In genomic region chr14:14063382-14063781, GRCm38 (mm10) we compare ENCODE assay signal across 30 mouse cellular contexts. TPM values are rescaled to one million over a fixed set of nuclear protein-coding genes. Genes with fewer than 3 reads are reported as not detected.
A peak's percentile ranks its signal among the peaks of the same experiment; 100 is the strongest.
DNase-seq lines count a peak whose midpoint lies in the region; ATAC-seq and TF ChIP-seq lines count a peak whose summit lies in the region.
"Had no signal": no experiment of that assay in that cellular context is flagged by ENCODE, and none has a peak within 500 bp of the region (broad histone marks: within the 10 kb centered on the region; RNA-seq: fewer than 3 reads in every experiment).

No protein-coding gene starts in this region.

- TF ChIP-seq CTCF in brain, embryonic 14.5 days (IDR thresholded peaks at IDR 0.05; ENCODE audit: borderline replicate concordance, extremely low read depth, insufficient read depth, insufficient read length), result no peak
- no peak for TF ChIP-seq CTCF in intestine, postnatal 0 days (IDR thresholded peaks at IDR 0.05; ENCODE audit: low read depth)

- H3K36me3 ChIP-seq in midbrain, embryonic 13.5 days, result no peaks in the 10 kb centered on the region
- H3K36me3 ChIP-seq in midbrain, embryonic 16.5 days (ENCODE audit: control insufficient read depth, insufficient read depth, low read length), result no peaks in the 10 kb centered on the region
- H3K36me3 ChIP-seq in forebrain, embryonic 15.5 days, result no peaks in the 10 kb centered on the region
- H3K36me3 ChIP-seq in intestine, postnatal 0 days (ENCODE audit: control insufficient read depth, insufficient read depth), result no peaks in the 10 kb centered on the region
- H3K36me3 ChIP-seq: hindbrain, embryonic 15.5 days; limb, embryonic 15.5 days; stomach, embryonic 15.5 days had no signal

- H3K4me2 ChIP-seq in midbrain, embryonic 13.5 days (replicated peaks), result no peak overlapping the region
- no peak overlapping the region for H3K4me2 ChIP-seq in midbrain, embryonic 16.5 days (ENCODE audit: low read length)
- no peak overlapping the region for H3K4me2 ChIP-seq in forebrain, embryonic 15.5 days (replicated peaks)
- no peak overlapping the region for H3K4me2 ChIP-seq in intestine, postnatal 0 days (replicated peaks; ENCODE audit: low read depth)
- H3K4me2 ChIP-seq: hindbrain, embryonic 15.5 days; limb, embryonic 15.5 days; liver, embryonic 13.5 days; neural tube, embryonic 15.5 days; stomach, embryonic 15.5 days had no signal

- TF ChIP-seq POLR2A in brain, embryonic 14.5 days (IDR thresholded peaks at IDR 0.05; ENCODE audit: borderline replicate concordance, extremely low read depth, insufficient read depth, insufficient read length, poor library complexity, severe bottlenecking), result no peak

- DNase-seq in ES-CJ7 (ENCODE audit: low read depth, low spot score), result peak; percentile 22
- peak; percentile 57 for DNase-seq in brain, embryonic 14.5 days (ENCODE audit: low read depth)
- DNase-seq in urinary bladder, postnatal 36 days (ENCODE audit: low spot score in 2 of 2), result no peak
- DNase-seq: adrenal gland, adult 2 months; adrenal gland, postnatal 36 days; B cell, adult 2 months; cerebellum, adult 2 months; cerebellum, postnatal 14 days; gastrocnemius, postnatal 10 days; heart, postnatal 14 days; kidney, adult 18-20 months; kidney, postnatal 4 days; layer of hippocampus, postnatal 36 days; liver, embryonic 13.5 days; lung, postnatal 10 days; retina, postnatal 1 day; right cerebral cortex, postnatal 14 days; thymus, postnatal 25 days had no signal

- H3K27me3 ChIP-seq in midbrain, embryonic 13.5 days, result no peaks in the 10 kb centered on the region
- no peaks in the 10 kb centered on the region for H3K27me3 ChIP-seq in midbrain, embryonic 16.5 days (ENCODE audit: control insufficient read depth, insufficient read depth, low read depth, low read length)
- H3K27me3 ChIP-seq in forebrain, embryonic 15.5 days, result no peaks in the 10 kb centered on the region
- no peaks in the 10 kb centered on the region for H3K27me3 ChIP-seq in intestine, postnatal 0 days (replicated peaks; ENCODE audit: control insufficient read depth, insufficient read depth, low read length)
- H3K27me3 ChIP-seq: hindbrain, embryonic 15.5 days; limb, embryonic 15.5 days; liver, embryonic 13.5 days; neural tube, embryonic 15.5 days; Patski; stomach, embryonic 15.5 days had no signal

- no peak for ATAC-seq in midbrain, embryonic 13.5 days
- no peak for ATAC-seq in midbrain, embryonic 16.5 days
- 0 out of 2 replicates have a peak, but pooled peaks have one; percentile 14 for ATAC-seq in forebrain, embryonic 15.5 days (replicated peaks)
- ATAC-seq in intestine, postnatal 0 days, result no peak
- ATAC-seq: inflammation-experienced regulatory T-cells, adult 6 months; Patski had no signal

- no peaks in the 10 kb centered on the region for H3K9me3 ChIP-seq in midbrain, embryonic 13.5 days
- H3K9me3 ChIP-seq in midbrain, embryonic 16.5 days (replicated peaks; ENCODE audit: control insufficient read depth, low read length, poor library complexity, severe bottlenecking), result no peaks in the 10 kb centered on the region
- no peaks in the 10 kb centered on the region for H3K9me3 ChIP-seq in forebrain, embryonic 15.5 days
- no peaks in the 10 kb centered on the region for H3K9me3 ChIP-seq in intestine, postnatal 0 days (ENCODE audit: control insufficient read depth)
- H3K9me3 ChIP-seq: hindbrain, embryonic 15.5 days; limb, embryonic 10.5 days; limb, embryonic 15.5 days; liver, embryonic 13.5 days; neural tube, embryonic 15.5 days; stomach, embryonic 15.5 days had no signal

- H3K4me3 ChIP-seq in midbrain, embryonic 13.5 days (replicated peaks), result no peak overlapping the region
- no peak overlapping the region for H3K4me3 ChIP-seq in midbrain, embryonic 16.5 days (ENCODE audit: low read depth, low read length)
- no peak overlapping the region for H3K4me3 ChIP-seq in forebrain, embryonic 15.5 days
- no peak overlapping the region for H3K4me3 ChIP-seq in intestine, postnatal 0 days (ENCODE audit: low read depth, low read length)
- H3K4me3 ChIP-seq: hindbrain, embryonic 10.5 days; hindbrain, embryonic 15.5 days; limb, embryonic 10.5 days; limb, embryonic 15.5 days; liver, embryonic 13.5 days; neural tube, embryonic 15.5 days; stomach, embryonic 15.5 days had no signal

- H3K4me1 ChIP-seq in midbrain, embryonic 13.5 days (replicated peaks), result peaks cover 20% of the 10 kb centered on the region
- H3K4me1 ChIP-seq in midbrain, embryonic 16.5 days (ENCODE audit: control insufficient read depth, insufficient read depth, low read length), result peaks cover 15% of the 10 kb centered on the region
- peaks cover 47% of the 10 kb centered on the region for H3K4me1 ChIP-seq in forebrain, embryonic 15.5 days
- H3K4me1 ChIP-seq in intestine, postnatal 0 days (replicated peaks; ENCODE audit: control insufficient read depth, insufficient read depth, low read length), result 0 out of 2 replicates have a peak, but pooled peaks cover 4% of the 10 kb centered on the region

- 41% methylated on average over 5 of the region's 5 CpGs for WGBS in midbrain, embryonic 13.5 days
- WGBS in midbrain, embryonic 16.5 days, result 45% methylated on average over 5 of the region's 5 CpGs
- WGBS in forebrain, embryonic 15.5 days, result 15% methylated on average over 5 of the region's 5 CpGs
- WGBS in intestine, postnatal 0 days, result 61% methylated on average over 5 of the region's 5 CpGs

- no peak overlapping the region for H3K9ac ChIP-seq in midbrain, embryonic 13.5 days (replicated peaks)
- H3K9ac ChIP-seq in midbrain, embryonic 16.5 days (ENCODE audit: low read depth, low read length), result no peak overlapping the region
- no peak overlapping the region for H3K9ac ChIP-seq in forebrain, embryonic 15.5 days (replicated peaks)
- no peak overlapping the region for H3K9ac ChIP-seq in intestine, postnatal 0 days (ENCODE audit: low read depth, low read length)
- H3K9ac ChIP-seq: hindbrain, embryonic 15.5 days; limb, embryonic 15.5 days; liver, embryonic 13.5 days; neural tube, embryonic 15.5 days; stomach, embryonic 15.5 days had no signal

- H3K27ac ChIP-seq in midbrain, embryonic 13.5 days, result 0 out of 2 replicates have a peak overlapping the region, but pooled peaks have one; percentile 19
- no peak overlapping the region for H3K27ac ChIP-seq in midbrain, embryonic 16.5 days (ENCODE audit: low read length)
- H3K27ac ChIP-seq in forebrain, embryonic 15.5 days (replicated peaks), result peak overlapping the region; percentile 19; the same call in 1 of the 2 replicates
- no peak overlapping the region for H3K27ac ChIP-seq in intestine, postnatal 0 days (ENCODE audit: low read depth, low read length)
- H3K27ac ChIP-seq: hindbrain, embryonic 10.5 days; hindbrain, embryonic 15.5 days; limb, embryonic 10.5 days; limb, embryonic 15.5 days; liver, embryonic 13.5 days; neural tube, embryonic 15.5 days; stomach, embryonic 15.5 days had no signal

RNA-seq across cellular contexts. Expression of gene Psmd6, which starts 57.4 kb away (rescaled TPM):
- 285 and 292 TPM in 2 replicates for polyA plus RNA-seq in midbrain, embryonic 13.5 days (2015; fragmentation: Nextera tagmentation; extraction: Ambion mirVana)
- polyA plus RNA-seq in midbrain, embryonic 16.5 days (2015; fragmentation: Nextera tagmentation; extraction: Ambion mirVana), result 250 and 259 TPM in 2 replicates
- 107 and 112 TPM in 2 replicates for polyA plus RNA-seq in brain, embryonic 14.5 days (2012; rRNA removed)
- 280 and 283 TPM in 2 replicates for polyA plus RNA-seq in forebrain, embryonic 15.5 days (2015; fragmentation: Nextera tagmentation; extraction: Ambion mirVana)
- 120 and 122 TPM in 2 replicates for polyA plus RNA-seq in intestine, postnatal 0 days (2015; fragmentation: Nextera tagmentation; extraction: Ambion mirVana)

Comparison
In these comparisons a context has a peak if more than half of its experiments do, and no peak if none do; other contexts are left out.
1. H3K27ac ChIP-seq: peak in midbrain, embryonic 13.5 days (single experiment) and forebrain, embryonic 15.5 days (single experiment); none in midbrain, embryonic 16.5 days (single experiment) and intestine, postnatal 0 days (single experiment).
2. DNase-seq: peak in ES-CJ7 (single experiment) and brain, embryonic 14.5 days (single experiment); none in urinary bladder, postnatal 36 days (0 of 2).